Mouse (Mus musculus) effector memory CD4-positive, alpha-beta T cell, adult 7 months (primary cell): ENCODE measurements around the gene Kcne3. TPM values are rescaled to one million over a fixed set of nuclear protein-coding genes. Genes with fewer than 3 reads are reported as not detected.

Experiments
- polyA plus RNA-seq: library from polyadenylated mRNA; unstranded; fragments of 100-300 nt; shearing (Covaris generic); gene quantifications from one replicate; pipeline ENCODE4 v1.2.1, GENCODE M21; 2017

Kcne3 gene
- not detected for polyA plus RNA-seq

GRCm38 (mm10) chr7:100176269-100176668, at the start of gene Kcne3:
Gene Kcne3 (plus strand): TSS chr7:100176502.

GRCm38 (mm10) chr7:100159105-100159841, 17.0 kb upstream of the Kcne3 start, which contains the start of gene Lipt2:
Gene Lipt2 (plus strand): TSS chr7:100159277.

GRCm38 (mm10) chr7:100227158-100227875, 51.0 kb downstream of the Kcne3 start, which contains the start of gene Pgm2l1:
Gene Pgm2l1 (plus strand): TSS chr7:100227394.

Other genes with a start within 250 kb of the Kcne3 start
- gene Rnf169, start 196.1 kb upstream of the Kcne3 start, polyA plus RNA-seq, result 6.4 TPM
- gene Chrdl2, start 170.3 kb upstream of the Kcne3 start, polyA plus RNA-seq, result not detected
- 46.7 TPM for gene Pold3, start 54.9 kb upstream of the Kcne3 start, polyA plus RNA-seq
- gene Lipt2, start 17.2 kb upstream of the Kcne3 start, polyA plus RNA-seq, result 1.6 TPM
- 18.2 TPM for gene Pgm2l1, start 50.9 kb downstream of the Kcne3 start, polyA plus RNA-seq
- gene P4ha3, start 109.0 kb downstream of the Kcne3 start, polyA plus RNA-seq, result not detected
- gene C2cd3, start 195.7 kb downstream of the Kcne3 start, polyA plus RNA-seq, result 33.8 TPM
- gene Ppme1, start 195.8 kb downstream of the Kcne3 start, polyA plus RNA-seq, result 35.1 TPM